Mouse (Mus musculus) MEL (cell line): Measurements from ENCODE around the gene Srgap2. TPM values are rescaled to one million over a fixed set of nuclear protein-coding genes. Genes with fewer than 3 reads are reported as not detected.

ENCODE experiments used
- DNase-seq: peaks from one replicate; pipeline ENCODE4 v3.0.0; 2011; ENCODE audit warnings: low read depth, low spot score
- H3K27ac ChIP-seq: 2 replicates; pipeline ENCODE4 v1.5.1; 2012; ENCODE audit warnings: low read depth, mild to moderate bottlenecking, control low read depth, low read length, moderate library complexity; ENCODE audit not compliant: control insufficient read depth
- H3K27me3 ChIP-seq, 2 experiments: fragments of 150-350 bp in 1 of 2; sonication (generic) in 1 of 2; 2 replicates each; pipeline ENCODE4 v1.6.1; 2012; ENCODE audit warnings: low read length in 2 of 2, mild to moderate bottlenecking in 2 of 2, improper control_type of control experiment in 1 of 2, moderate library complexity in 1 of 2; ENCODE audit not compliant: insufficient read depth in 2 of 2, control insufficient read depth in 1 of 2
- H3K36me3 ChIP-seq, 2 experiments: 2 replicates each; pipeline ENCODE4 v1.6.1; 2012 to 2014; ENCODE audit warnings: low read length in 2 of 2, improper control_type of control experiment in 1 of 2, inconsistent platforms in 1 of 2, mild to moderate bottlenecking in 1 of 2; ENCODE audit not compliant: insufficient read depth in 2 of 2, control insufficient read depth in 1 of 2
- H3K4me1 ChIP-seq, 2 experiments: fragments of 150-350 bp in 1 of 2; sonication (generic) in 1 of 2; 2 replicates each; pipeline ENCODE4 v1.6.1; 2012; ENCODE audit warnings: low read length in 2 of 2, improper control_type of control experiment in 1 of 2, mild to moderate bottlenecking in 1 of 2; ENCODE audit not compliant: insufficient read depth in 2 of 2, control insufficient read depth in 1 of 2
- H3K4me3 ChIP-seq, 2 experiments: fragments of 150-350 bp in 1 of 2; sonication (generic) in 1 of 2; 2 replicates each; pipeline ENCODE4 v1.5.1; 2012; ENCODE audit warnings: low read depth in 2 of 2, low read length in 2 of 2, mild to moderate bottlenecking in 2 of 2, moderate library complexity in 2 of 2, control low read depth in 1 of 2, improper control_type of control experiment in 1 of 2; ENCODE audit not compliant: control insufficient read depth in 1 of 2, insufficient read depth in 1 of 2
- H3K79me2 ChIP-seq: 2 replicates; pipeline ENCODE4 v1.6.1; 2012; ENCODE audit warnings: mild to moderate bottlenecking, low read length, moderate library complexity; ENCODE audit not compliant: control insufficient read depth, poor library complexity, insufficient read depth
- H3K9ac ChIP-seq: 2 replicates; pipeline ENCODE4 v1.6.1; 2012; ENCODE audit warnings: low read depth, mild to moderate bottlenecking, control low read depth, low read length, moderate library complexity; ENCODE audit not compliant: control insufficient read depth, poor library complexity, severe bottlenecking
- H3K9me3 ChIP-seq: fragments of 150-350 bp; sonication (generic); replicated peaks from 2 replicates; pipeline ENCODE4 v1.6.1; 2012; ENCODE audit warnings: mild to moderate bottlenecking, low read length, improper control_type of control experiment, moderate library complexity; ENCODE audit not compliant: insufficient read depth
- BHLHE40 ChIP-seq: IDR thresholded peaks from 2 replicates; pipeline ENCODE4 v1.6.1; 2012; ENCODE audit warnings: low read depth, mild to moderate bottlenecking, inconsistent platforms, low read length, improper control_type of control experiment, borderline replicate concordance
- CTCF ChIP-seq, 3 experiments: IDR thresholded peaks in 2 of 3; conservative IDR thresholded peaks in 1 of 3; 2 replicates each; pipeline ENCODE4 v1.5.1; 2011 to 2012; ENCODE audit warnings: low read length in 3 of 3, low read depth in 2 of 3, mild to moderate bottlenecking in 2 of 3, improper control_type of control experiment in 1 of 3, inconsistent platforms in 1 of 3, mixed read lengths in 1 of 3, moderate library complexity in 1 of 3; ENCODE audit not compliant: control insufficient read depth in 1 of 3, insufficient read depth in 1 of 3, poor library complexity in 1 of 3, severe bottlenecking in 1 of 3
- E2F4 ChIP-seq: IDR thresholded peaks from 2 replicates; pipeline ENCODE4 v1.6.1; 2011; ENCODE audit warnings: low read depth, low read length, improper control_type of control experiment, borderline replicate concordance
- ETS1 ChIP-seq: IDR thresholded peaks from 2 replicates; pipeline ENCODE4 v1.6.1; 2012; ENCODE audit warnings: low read depth, mild to moderate bottlenecking, inconsistent platforms, low read length, improper control_type of control experiment, moderate library complexity
- GATA1 ChIP-seq: IDR thresholded peaks from 2 replicates; pipeline ENCODE4 v1.6.1; 2011; ENCODE audit warnings: low read depth, low read length, improper control_type of control experiment
- HCFC1 ChIP-seq: IDR thresholded peaks from 2 replicates; pipeline ENCODE4 v1.6.1; 2012; ENCODE audit warnings: low read depth, mild to moderate bottlenecking, inconsistent platforms, low read length, improper control_type of control experiment, moderate library complexity
- MAFK ChIP-seq: IDR thresholded peaks from 2 replicates; pipeline ENCODE4 v1.6.1; 2011; ENCODE audit warnings: low read depth, mild to moderate bottlenecking, low read length, improper control_type of control experiment, borderline replicate concordance
- MAZ ChIP-seq: IDR thresholded peaks from 2 replicates; pipeline ENCODE4 v1.6.1; 2012; ENCODE audit warnings: low read depth, mild to moderate bottlenecking, inconsistent platforms, low read length, improper control_type of control experiment
- MEF2A ChIP-seq: IDR thresholded peaks from 2 replicates; pipeline ENCODE4 v1.6.1; 2014; ENCODE audit warnings: low read depth, mild to moderate bottlenecking, inconsistent platforms, low read length, improper control_type of control experiment; ENCODE audit not compliant: poor library complexity, insufficient replicate concordance, severe bottlenecking; ENCODE audit errors: extremely low read depth
- MYC ChIP-seq: IDR thresholded peaks from 2 replicates; pipeline ENCODE4 v1.6.1; 2011; ENCODE audit warnings: low read depth, mild to moderate bottlenecking, low read length, improper control_type of control experiment, moderate library complexity
- NELFE ChIP-seq: IDR thresholded peaks from 2 replicates; pipeline ENCODE4 v1.6.1; 2011; ENCODE audit warnings: low read depth, low read length, improper control_type of control experiment
- POLR2AphosphoS5 ChIP-seq: IDR thresholded peaks from 2 replicates; pipeline ENCODE4 v1.6.1; 2012; ENCODE audit warnings: low read depth, borderline replicate concordance, mild to moderate bottlenecking, inconsistent platforms, low read length, moderate library complexity, mixed read lengths
- RAD21 ChIP-seq: IDR thresholded peaks from 2 replicates; pipeline ENCODE4 v1.6.1; 2011; ENCODE audit warnings: mild to moderate bottlenecking, low read depth, low read length, improper control_type of control experiment
- RCOR1 ChIP-seq: IDR thresholded peaks from 2 replicates; pipeline ENCODE4 v1.6.1; 2012; ENCODE audit warnings: low read depth, mild to moderate bottlenecking, inconsistent platforms, low read length, improper control_type of control experiment
- SIN3A ChIP-seq: IDR thresholded peaks from 2 replicates; pipeline ENCODE4 v1.6.1; 2012; ENCODE audit warnings: low read length, improper control_type of control experiment, inconsistent platforms
- SMC3 ChIP-seq: IDR thresholded peaks from 2 replicates; pipeline ENCODE4 v1.6.1; 2011; ENCODE audit warnings: low read depth, low read length, improper control_type of control experiment
- TAL1 ChIP-seq: IDR thresholded peaks from 2 replicates; pipeline ENCODE4 v1.6.1; 2012; ENCODE audit warnings: mild to moderate bottlenecking, inconsistent platforms, low read length, moderate library complexity, mixed read lengths
- TCF12 ChIP-seq: IDR thresholded peaks from 2 replicates; pipeline ENCODE4 v1.6.1; 2014; ENCODE audit warnings: low read depth, mild to moderate bottlenecking, inconsistent platforms, low read length, improper control_type of control experiment, moderate library complexity
- UBTF ChIP-seq: IDR thresholded peaks from 2 replicates; pipeline ENCODE4 v1.6.1; 2012; ENCODE audit warnings: low read depth, mild to moderate bottlenecking, inconsistent platforms, low read length, improper control_type of control experiment, moderate library complexity, borderline replicate concordance; ENCODE audit not compliant: insufficient read depth
- USF1 ChIP-seq: IDR thresholded peaks from 2 replicates; pipeline ENCODE4 v1.6.1; 2014; ENCODE audit warnings: low read depth, mild to moderate bottlenecking, inconsistent platforms, low read length, improper control_type of control experiment, moderate library complexity
- USF2 ChIP-seq, 2 experiments: IDR thresholded peaks; 2 replicates each; pipeline ENCODE4 v1.6.1; 2011 to 2012; ENCODE audit warnings: improper control_type of control experiment in 2 of 2, low read length in 2 of 2, borderline replicate concordance in 1 of 2, inconsistent platforms in 1 of 2, low read depth in 1 of 2, mild to moderate bottlenecking in 1 of 2; ENCODE audit not compliant: insufficient read depth in 1 of 2
- ZC3H11A ChIP-seq: IDR thresholded peaks from 2 replicates; pipeline ENCODE4 v1.6.1; 2012; ENCODE audit warnings: low read depth, mild to moderate bottlenecking, inconsistent platforms, low read length, improper control_type of control experiment
- polyA plus RNA-seq, 2 experiments: library from polyadenylated mRNA; stranded (reverse) in 1 of 2; unstranded in 1 of 2; fragments of >175 nt in 1 of 2; fragments of >200 nt in 1 of 2; gene quantifications; 2 replicates each; pipeline versions ENCODE4 v1.2.1 to v1.2.4; 2012; ENCODE audit warnings: low replicate concordance in 2 of 2, low read depth in 1 of 2; ENCODE audit not compliant: insufficient read length in 2 of 2, insufficient read depth in 1 of 2, missing spikeins in 1 of 2
- total RNA-seq: library from RNA; depleted of rRNA; stranded (reverse); fragments of 300-350 nt; gene quantifications from 2 replicates; pipeline ENCODE4 v1.2.3, GENCODE M21; 2012

Srgap2 gene
- total and polyA plus RNA-seq, 3 experiments, result 9.0 to 25.3 TPM; not detected in 1

- no peak overlapping the region for H3K27ac ChIP-seq
- H3K9me3 ChIP-seq, result no peaks in the 10 kb centered on the region
- H3K27me3 ChIP-seq, result no peaks in the 10 kb centered on the region
- no peak overlapping the region for H3K4me3 ChIP-seq
- H3K9ac ChIP-seq, result no peak overlapping the region
- no peaks in the 10 kb centered on the region for H3K79me2 ChIP-seq
- DNase-seq, result no peak
- no peak for TF ChIP-seq SMC3
- no peak for TF ChIP-seq NELFE
- no peak for TF ChIP-seq USF1
- TF ChIP-seq E2F4, result no peak
- TF ChIP-seq BHLHE40, result no peak
- no peak for TF ChIP-seq MYC
- TF ChIP-seq TCF12, result no peak
- no peak for TF ChIP-seq MEF2A
- TF ChIP-seq GATA1, result no peak
- peaks cover 0 to 6% of the 10 kb centered on the region in 2 experiments; a peak in 2 of 4 replicates for H3K36me3 ChIP-seq
- peaks cover 0 to 15% of the 10 kb centered on the region in 2 experiments; a peak in 3 of 4 replicates for H3K4me1 ChIP-seq
Measured at GRCm38 (mm10) chr1:131276831-131277230, 250.3 kb downstream of the Srgap2 start.

- H3K27ac ChIP-seq, result no peak overlapping the region
- H3K4me1 ChIP-seq, result peaks cover 0 to 15% of the 10 kb centered on the region in 2 experiments; a peak in 3 of 4 replicates
- H3K9me3 ChIP-seq, result no peaks in the 10 kb centered on the region
- TF ChIP-seq HCFC1, result no peak
- TF ChIP-seq TAL1, result no peak
- no peak for TF ChIP-seq MAZ
- no peak for TF ChIP-seq POLR2AphosphoS5
- TF ChIP-seq SIN3A, result no peak
- TF ChIP-seq CTCF (IDR thresholded peaks at IDR 0.05 in 2 of 3, conservative IDR thresholded peaks at IDR 0.05 in 1 of 3; ENCODE audit: control insufficient read depth in 1 of 3, insufficient read depth in 1 of 3, low read depth in 2 of 3, low read length in 3 of 3, poor library complexity in 1 of 3, severe bottlenecking in 1 of 3), result no peak
- TF ChIP-seq SMC3, result no peak
- TF ChIP-seq MYC, result no peak
- TF ChIP-seq ETS1, result no peak
- no peak for TF ChIP-seq RAD21
- no peak for TF ChIP-seq USF2 (IDR thresholded peaks at IDR 0.05; ENCODE audit: borderline replicate concordance in 1 of 2, insufficient read depth in 1 of 2, low read depth in 1 of 2, low read length in 2 of 2)
- TF ChIP-seq RCOR1, result no peak
- TF ChIP-seq MAFK, result no peak
- TF ChIP-seq UBTF, result no peak
- no peak for TF ChIP-seq ZC3H11A
- no peaks in the 10 kb centered on the region for H3K79me2 ChIP-seq
- peaks cover 0 to 6% of the 10 kb centered on the region in 2 experiments; a peak in 2 of 4 replicates for H3K36me3 ChIP-seq
- no peak overlapping the region for H3K4me3 ChIP-seq
- no peak for DNase-seq
- H3K27me3 ChIP-seq, result no peaks in the 10 kb centered on the region
- H3K9ac ChIP-seq, result no peak overlapping the region
Measured at GRCm38 (mm10) chr1:131275577-131275976, 251.6 kb downstream of the Srgap2 start.
